Comparison of ENCODE assay signal across 8 mouse cellular contexts in genomic region chr10:26919307-26919977, GRCm38 (mm10).
DNase-seq lines count a peak whose midpoint lies in the region; ATAC-seq lines count a peak whose summit lies in the region.

No protein-coding gene starts in this region.

- no peak overlapping the region for H3K9ac ChIP-seq in forebrain, embryonic 12.5 days
- no peak overlapping the region for H3K9ac ChIP-seq in midbrain, embryonic 13.5 days (replicated peaks)

- peak; percentile 72; the same call in 1 of the 2 replicates for ATAC-seq in forebrain, embryonic 12.5 days (ENCODE audit: low FRiP score)
- ATAC-seq in midbrain, embryonic 13.5 days: peak; percentile 60; the same call in 1 of the 2 replicates

- H3K27ac ChIP-seq in forebrain, embryonic 12.5 days: no peak overlapping the region
- H3K27ac ChIP-seq in midbrain, embryonic 13.5 days: no peak overlapping the region

- no peaks in the 10 kb centered on the region for H3K27me3 ChIP-seq in forebrain, embryonic 12.5 days
- H3K27me3 ChIP-seq in midbrain, embryonic 13.5 days: no peaks in the 10 kb centered on the region

- no peaks in the 10 kb centered on the region for H3K4me1 ChIP-seq in forebrain, embryonic 12.5 days
- no peaks in the 10 kb centered on the region for H3K4me1 ChIP-seq in midbrain, embryonic 13.5 days (replicated peaks)

- peak; percentile 5 for DNase-seq in gastrocnemius, postnatal 10 days
- DNase-seq in gastrocnemius, adult 8-10 months (ENCODE audit: low spot score in 2 of 2): no peak
- peak; percentile 53 for DNase-seq in adrenal gland, postnatal 14 days
- DNase-seq in kidney, adult 18-20 months: peak; percentile 39
- peak; percentile 21 for DNase-seq in left cerebral cortex, postnatal 4 days
- DNase-seq in thymus, postnatal 14 days: peak; percentile 28

- H3K4me3 ChIP-seq in forebrain, embryonic 12.5 days (replicated peaks): no peak overlapping the region
- no peak overlapping the region for H3K4me3 ChIP-seq in midbrain, embryonic 13.5 days (replicated peaks)

- no peak overlapping the region for H3K4me2 ChIP-seq in forebrain, embryonic 12.5 days
- H3K4me2 ChIP-seq in midbrain, embryonic 13.5 days (replicated peaks): no peak overlapping the region

- 41% methylated on average over 5 of the region's 5 CpGs for WGBS in forebrain, embryonic 12.5 days
- 37% methylated on average over 5 of the region's 5 CpGs for WGBS in midbrain, embryonic 13.5 days

- no peaks in the 10 kb centered on the region for H3K9me3 ChIP-seq in forebrain, embryonic 12.5 days
- no peaks in the 10 kb centered on the region for H3K9me3 ChIP-seq in midbrain, embryonic 13.5 days

- intact Hi-C loops in left cerebral cortex, postnatal 4 days (cut with DNase I): no loop called here

- H3K36me3 ChIP-seq in forebrain, embryonic 12.5 days (replicated peaks): no peaks in the 10 kb centered on the region
- H3K36me3 ChIP-seq in midbrain, embryonic 13.5 days: peaks cover 4% of the 10 kb centered on the region; the same call in 1 of the 2 replicates

Comparison
In these comparisons a context has a peak if more than half of its experiments do, and no peak if none do; other contexts are left out.
1. DNase-seq: peak in gastrocnemius, postnatal 10 days (single experiment), adrenal gland, postnatal 14 days (single experiment), kidney, adult 18-20 months (single experiment), left cerebral cortex, postnatal 4 days (single experiment) and thymus, postnatal 14 days (single experiment); none in gastrocnemius, adult 8-10 months (0 of 2).